Comparison of ENCODE assay signal across 10 mouse cellular contexts in the genomic region with DNA sequence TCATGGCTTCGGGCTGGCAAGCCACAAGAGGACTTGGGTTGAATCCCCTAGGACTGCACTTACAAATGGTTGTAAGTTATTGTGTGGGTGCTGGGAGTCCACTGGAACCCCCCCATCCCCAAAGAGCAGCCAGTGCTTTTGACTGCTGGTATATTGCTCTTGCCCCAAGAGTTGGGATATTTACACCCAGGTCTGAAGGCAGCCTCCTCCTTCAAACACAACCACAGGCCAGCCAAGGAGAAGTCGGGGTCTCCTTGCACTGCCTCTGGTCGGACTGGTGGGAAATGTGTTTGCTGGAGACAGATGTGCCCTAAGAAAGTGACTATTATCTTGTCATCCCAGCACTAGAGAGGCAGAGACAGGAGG. TPM values are rescaled to one million over a fixed set of nuclear protein-coding genes. Genes with fewer than 3 reads are reported as not detected.
DNase-seq lines count a peak whose midpoint lies in the region; ATAC-seq and TF ChIP-seq lines count a peak whose summit lies in the region.
"Had no signal": no experiment of that assay in that cellular context is flagged by ENCODE, and none has a peak within 500 bp of the region (broad histone marks: within the 10 kb centered on the region; RNA-seq: fewer than 3 reads in every experiment).

No protein-coding gene starts in this region.

- H3K9me3 ChIP-seq in forebrain, embryonic 10.5 days: no peaks in the 10 kb centered on the region
- no peaks in the 10 kb centered on the region for H3K9me3 ChIP-seq in forebrain, embryonic 15.5 days
- H3K9me3 ChIP-seq in lung, embryonic 14.5 days (ENCODE audit: low read depth, low read length): no peaks in the 10 kb centered on the region
- no peaks in the 10 kb centered on the region for H3K9me3 ChIP-seq in hindbrain, embryonic 15.5 days
- H3K9me3 ChIP-seq in neural tube, embryonic 12.5 days: no peaks in the 10 kb centered on the region

- no peak overlapping the region for H3K4me2 ChIP-seq in forebrain, embryonic 15.5 days (replicated peaks)
- peak overlapping the region; percentile 82 for H3K4me2 ChIP-seq in lung, embryonic 14.5 days
- no peak overlapping the region for H3K4me2 ChIP-seq in hindbrain, embryonic 15.5 days
- no peak overlapping the region for H3K4me2 ChIP-seq in neural tube, embryonic 12.5 days (replicated peaks)

- peak overlapping the region; percentile 90 for H3K27ac ChIP-seq in forebrain, embryonic 10.5 days
- no peak overlapping the region for H3K27ac ChIP-seq in forebrain, embryonic 15.5 days (replicated peaks)
- H3K27ac ChIP-seq in lung, embryonic 14.5 days (ENCODE audit: low read depth): peak overlapping the region; percentile 97
- H3K27ac ChIP-seq in hindbrain, embryonic 15.5 days (replicated peaks): peak overlapping the region; percentile 40; the same call in 1 of the 2 replicates
- no peak overlapping the region for H3K27ac ChIP-seq in neural tube, embryonic 12.5 days

- H3K36me3 ChIP-seq in forebrain, embryonic 10.5 days (replicated peaks): peaks cover 15% of the 10 kb centered on the region
- H3K36me3 ChIP-seq in forebrain, embryonic 15.5 days: peaks cover 4% of the 10 kb centered on the region
- H3K36me3 ChIP-seq in lung, embryonic 14.5 days (ENCODE audit: insufficient read depth): peaks cover 12% of the 10 kb centered on the region
- peaks cover 4% of the 10 kb centered on the region for H3K36me3 ChIP-seq in hindbrain, embryonic 15.5 days
- peaks cover 6% of the 10 kb centered on the region for H3K36me3 ChIP-seq in neural tube, embryonic 12.5 days

- H3K4me1 ChIP-seq in forebrain, embryonic 10.5 days: peaks cover 97% of the 10 kb centered on the region
- H3K4me1 ChIP-seq in forebrain, embryonic 15.5 days: peaks cover 69% of the 10 kb centered on the region
- H3K4me1 ChIP-seq in lung, embryonic 14.5 days (ENCODE audit: insufficient read depth): peaks cover 60% of the 10 kb centered on the region
- peaks cover 76% of the 10 kb centered on the region for H3K4me1 ChIP-seq in hindbrain, embryonic 15.5 days (replicated peaks)
- peaks cover 69% of the 10 kb centered on the region for H3K4me1 ChIP-seq in neural tube, embryonic 12.5 days

- no peak overlapping the region for H3K9ac ChIP-seq in forebrain, embryonic 15.5 days (replicated peaks)
- peak overlapping the region; percentile 51; the same call in 1 of the 2 replicates for H3K9ac ChIP-seq in lung, embryonic 14.5 days
- H3K9ac ChIP-seq in hindbrain, embryonic 15.5 days: no peak overlapping the region
- 0 out of 2 replicates have a peak overlapping the region, but pooled peaks have one; percentile 2 for H3K9ac ChIP-seq in neural tube, embryonic 12.5 days

- DNase-seq in forebrain, embryonic 10.5 days (ENCODE audit: extremely low spot score, low spot score): no peak
- DNase-seq in lung, embryonic 14.5 days: no peak
- no peak for DNase-seq in lung, postnatal 14 days
- DNase-seq in layer of hippocampus, postnatal 14 days (ENCODE audit: low spot score in 2 of 2): no peak
- no peak for DNase-seq in left cerebral cortex, adult 8-10 months (ENCODE audit: low spot score in 2 of 2)
- DNase-seq: cerebellum, adult 9-10 months; thymus, adult 18-20 months had no signal

- peaks cover 14% of the 10 kb centered on the region for H3K27me3 ChIP-seq in forebrain, embryonic 10.5 days (ENCODE audit: poor library complexity, severe bottlenecking)
- no peaks in the 10 kb centered on the region for H3K27me3 ChIP-seq in forebrain, embryonic 15.5 days
- no peaks in the 10 kb centered on the region for H3K27me3 ChIP-seq in lung, embryonic 14.5 days (ENCODE audit: insufficient read depth, low read length)
- no peaks in the 10 kb centered on the region for H3K27me3 ChIP-seq in hindbrain, embryonic 15.5 days
- 0 out of 2 replicates have a peak, but pooled peaks cover 7% of the 10 kb centered on the region for H3K27me3 ChIP-seq in neural tube, embryonic 12.5 days (replicated peaks)

- 80% methylated on average over 3 of the region's 3 CpGs for WGBS in forebrain, embryonic 10.5 days
- 72% methylated on average over 3 of the region's 3 CpGs for WGBS in forebrain, embryonic 15.5 days
- 56% methylated on average over 3 of the region's 3 CpGs for WGBS in lung, embryonic 14.5 days
- 83% methylated on average over 3 of the region's 3 CpGs for WGBS in hindbrain, embryonic 15.5 days
- WGBS in neural tube, embryonic 12.5 days: 84% methylated on average over 3 of the region's 3 CpGs

- ATAC-seq in forebrain, embryonic 15.5 days (replicated peaks): no peak
- no peak for ATAC-seq in lung, embryonic 14.5 days (ENCODE audit: insufficient read depth)
- ATAC-seq in hindbrain, embryonic 15.5 days (ENCODE audit: low FRiP score, low read depth): no peak
- ATAC-seq in neural tube, embryonic 12.5 days (ENCODE audit: low FRiP score, low read depth): no peak

- TF ChIP-seq CTCF in lung, embryonic 14.5 days (IDR thresholded peaks at IDR 0.05; ENCODE audit: low read depth): no peak

- peak overlapping the region; percentile 55; the same call in 1 of the 2 replicates for H3K4me3 ChIP-seq in forebrain, embryonic 10.5 days
- no peak overlapping the region for H3K4me3 ChIP-seq in forebrain, embryonic 15.5 days
- peak overlapping the region; percentile 39; the same call in 1 of the 2 replicates for H3K4me3 ChIP-seq in lung, embryonic 14.5 days (ENCODE audit: low read depth, low read length)
- no peak overlapping the region for H3K4me3 ChIP-seq in hindbrain, embryonic 15.5 days
- H3K4me3 ChIP-seq in neural tube, embryonic 12.5 days: no peak overlapping the region

RNA-seq across cellular contexts. Expression of a gene that starts 3.6 kb away (rescaled TPM):
- 90.9 and 116 TPM in 2 replicates for polyA plus RNA-seq in forebrain, embryonic 10.5 days (2016; fragmentation: Nextera tagmentation; extraction: Ambion mirVana)
- 350 and 358 TPM in 2 replicates for polyA plus RNA-seq in forebrain, embryonic 15.5 days (2015; fragmentation: Nextera tagmentation; extraction: Ambion mirVana)
- 71.8 and 71.9 TPM in 2 replicates for polyA plus RNA-seq in lung, embryonic 14.5 days (2014; fragmentation: Nextera tagmentation; extraction: Ambion mirVana)
- 295 and 319 TPM in 2 replicates for polyA plus RNA-seq in hindbrain, embryonic 15.5 days (2015; fragmentation: Nextera tagmentation; extraction: Ambion mirVana)
- polyA plus RNA-seq in neural tube, embryonic 12.5 days (2016; fragmentation: Nextera tagmentation; extraction: Ambion mirVana): 262 and 273 TPM in 2 replicates
- 100 to 1,000 TPM in 1 of 2 experiments, 10 to 100 TPM in 1; 93.5 to 126 TPM for total RNA-seq in layer of hippocampus, postnatal 14 days (2021)
- total RNA-seq in left cerebral cortex, adult 8-10 months (2022): 100 to 1,000 TPM; 124 to 159 (median 143) TPM

RNA-seq across cellular contexts. Expression of a gene that starts 10.5 kb away (rescaled TPM):
- polyA plus RNA-seq in forebrain, embryonic 10.5 days (2016; fragmentation: Nextera tagmentation; extraction: Ambion mirVana): 9.8 and 10.7 TPM in 2 replicates
- polyA plus RNA-seq in forebrain, embryonic 15.5 days (2015; fragmentation: Nextera tagmentation; extraction: Ambion mirVana): 9.7 and 12.7 TPM in 2 replicates
- 8.3 and 9.7 TPM in 2 replicates for polyA plus RNA-seq in lung, embryonic 14.5 days (2014; fragmentation: Nextera tagmentation; extraction: Ambion mirVana)
- polyA plus RNA-seq in hindbrain, embryonic 15.5 days (2015; fragmentation: Nextera tagmentation; extraction: Ambion mirVana): 10.1 and 12.7 TPM in 2 replicates
- 14.9 and 15.7 TPM in 2 replicates for polyA plus RNA-seq in neural tube, embryonic 12.5 days (2016; fragmentation: Nextera tagmentation; extraction: Ambion mirVana)
- total RNA-seq in layer of hippocampus, postnatal 14 days (2021): 1 to 10 TPM; 5.1 to 5.2 TPM
- 1 to 10 TPM; 4.1 to 6.0 (median 5.5) TPM for total RNA-seq in left cerebral cortex, adult 8-10 months (2022)

RNA-seq across cellular contexts. Expression of a gene that starts 14.2 kb away (rescaled TPM):
- polyA plus RNA-seq in forebrain, embryonic 10.5 days (2016; fragmentation: Nextera tagmentation; extraction: Ambion mirVana): 19.1 and 19.8 TPM in 2 replicates
- polyA plus RNA-seq in forebrain, embryonic 15.5 days (2015; fragmentation: Nextera tagmentation; extraction: Ambion mirVana): 33.0 and 34.9 TPM in 2 replicates
- 32.6 and 34.2 TPM in 2 replicates for polyA plus RNA-seq in lung, embryonic 14.5 days (2014; fragmentation: Nextera tagmentation; extraction: Ambion mirVana)
- polyA plus RNA-seq in hindbrain, embryonic 15.5 days (2015; fragmentation: Nextera tagmentation; extraction: Ambion mirVana): 22.6 and 26.0 TPM in 2 replicates
- polyA plus RNA-seq in neural tube, embryonic 12.5 days (2016; fragmentation: Nextera tagmentation; extraction: Ambion mirVana): 40.8 and 45.1 TPM in 2 replicates
- 10 to 100 TPM; 90.9 to 100.0 TPM for total RNA-seq in layer of hippocampus, postnatal 14 days (2021)
- 10 to 100 TPM; 48.5 to 76.4 (median 64.1) TPM for total RNA-seq in left cerebral cortex, adult 8-10 months (2022)

RNA-seq across cellular contexts. Expression of a gene that starts 17.1 kb away (rescaled TPM):
- 23.2 and 24.2 TPM in 2 replicates for polyA plus RNA-seq in forebrain, embryonic 10.5 days (2016; fragmentation: Nextera tagmentation; extraction: Ambion mirVana)
- 35.8 and 36.5 TPM in 2 replicates for polyA plus RNA-seq in forebrain, embryonic 15.5 days (2015; fragmentation: Nextera tagmentation; extraction: Ambion mirVana)
- 19.6 and 22.7 TPM in 2 replicates for polyA plus RNA-seq in lung, embryonic 14.5 days (2014; fragmentation: Nextera tagmentation; extraction: Ambion mirVana)
- polyA plus RNA-seq in hindbrain, embryonic 15.5 days (2015; fragmentation: Nextera tagmentation; extraction: Ambion mirVana): 29.1 and 33.6 TPM in 2 replicates
- 47.9 and 48.0 TPM in 2 replicates for polyA plus RNA-seq in neural tube, embryonic 12.5 days (2016; fragmentation: Nextera tagmentation; extraction: Ambion mirVana)
- total RNA-seq in layer of hippocampus, postnatal 14 days (2021): 10 to 100 TPM; 14.8 TPM
- total RNA-seq in left cerebral cortex, adult 8-10 months (2022): 1 to 10 TPM; 6.8 to 9.1 (median 7.7) TPM

RNA-seq across cellular contexts. Expression of a gene that starts 21.6 kb away (rescaled TPM):
- 6.8 and 7.3 TPM in 2 replicates for polyA plus RNA-seq in forebrain, embryonic 10.5 days (2016; fragmentation: Nextera tagmentation; extraction: Ambion mirVana)
- polyA plus RNA-seq in forebrain, embryonic 15.5 days (2015; fragmentation: Nextera tagmentation; extraction: Ambion mirVana): 29.7 and 39.5 TPM in 2 replicates
- 3.8 and 5.5 TPM in 2 replicates for polyA plus RNA-seq in lung, embryonic 14.5 days (2014; fragmentation: Nextera tagmentation; extraction: Ambion mirVana)
- 61.4 and 71.3 TPM in 2 replicates for polyA plus RNA-seq in hindbrain, embryonic 15.5 days (2015; fragmentation: Nextera tagmentation; extraction: Ambion mirVana)
- polyA plus RNA-seq in neural tube, embryonic 12.5 days (2016; fragmentation: Nextera tagmentation; extraction: Ambion mirVana): 26.5 and 27.3 TPM in 2 replicates
- 100 to 1,000 TPM; 401 to 436 TPM for total RNA-seq in layer of hippocampus, postnatal 14 days (2021)
- 100 to 1,000 TPM; 328 to 363 (median 358) TPM for total RNA-seq in left cerebral cortex, adult 8-10 months (2022)

Comparison
In these comparisons a context has a peak if more than half of its experiments do, and no peak if none do; other contexts are left out.
1. H3K27ac ChIP-seq: peak in forebrain, embryonic 10.5 days (single experiment), lung, embryonic 14.5 days (single experiment) and hindbrain, embryonic 15.5 days (single experiment); none in forebrain, embryonic 15.5 days (single experiment) and neural tube, embryonic 12.5 days (single experiment).
2. H3K4me3 ChIP-seq: peak in forebrain, embryonic 10.5 days (single experiment) and lung, embryonic 14.5 days (single experiment); none in forebrain, embryonic 15.5 days (single experiment), hindbrain, embryonic 15.5 days (single experiment) and neural tube, embryonic 12.5 days (single experiment).
3. H3K9ac ChIP-seq: peak in lung, embryonic 14.5 days (single experiment) and neural tube, embryonic 12.5 days (single experiment); none in forebrain, embryonic 15.5 days (single experiment) and hindbrain, embryonic 15.5 days (single experiment).